Comparison of ENCODE assay signal across 24 mouse cellular contexts in the genomic region with DNA sequence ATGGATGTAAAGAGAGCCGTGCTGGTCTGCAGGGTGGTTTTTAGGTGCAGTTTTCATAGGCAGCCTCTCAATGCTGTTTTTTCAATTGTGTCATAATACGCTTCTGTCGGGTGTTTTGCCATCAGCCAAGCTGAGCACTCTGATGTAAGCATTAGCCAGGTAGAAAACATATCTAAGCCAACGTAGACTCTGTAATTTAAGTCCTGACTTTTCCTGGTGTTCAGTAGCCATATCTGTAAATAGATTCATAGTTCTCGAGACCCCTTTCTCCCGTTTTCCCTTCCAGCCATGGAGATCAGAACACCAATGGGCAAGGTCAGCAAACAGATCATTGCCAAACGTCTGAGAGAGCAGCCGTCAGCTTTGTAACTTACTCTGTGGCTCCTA.
DNase-seq lines count a peak whose midpoint lies in the region; ATAC-seq lines count a peak whose summit lies in the region.
"Had no signal": no experiment of that assay in that cellular context is flagged by ENCODE, and none has a peak within 500 bp of the region (broad histone marks: within the 10 kb centered on the region; RNA-seq: fewer than 3 reads in every experiment).

No protein-coding gene starts in this region.

- no peaks in the 10 kb centered on the region for H3K36me3 ChIP-seq in hindbrain, embryonic 14.5 days (replicated peaks; ENCODE audit: control insufficient read depth, insufficient read depth)
- no peaks in the 10 kb centered on the region for H3K36me3 ChIP-seq in hindbrain, embryonic 11.5 days (ENCODE audit: control insufficient read depth, insufficient read depth, low read length)
- no peaks in the 10 kb centered on the region for H3K36me3 ChIP-seq in midbrain, embryonic 11.5 days (ENCODE audit: control insufficient read depth, insufficient read depth, low read length)
- H3K36me3 ChIP-seq in midbrain, embryonic 10.5 days, result no peaks in the 10 kb centered on the region
- H3K36me3 ChIP-seq in midbrain, embryonic 15.5 days (replicated peaks), result no peaks in the 10 kb centered on the region
- H3K36me3 ChIP-seq in forebrain, embryonic 14.5 days (ENCODE audit: control insufficient read depth, insufficient read depth, low read length), result no peaks in the 10 kb centered on the region
- H3K36me3 ChIP-seq: embryonic facial prominence, embryonic 15.5 days; forebrain, embryonic 12.5 days; heart, embryonic 15.5 days; hindbrain, embryonic 13.5 days; limb, embryonic 13.5 days; neural tube, embryonic 12.5 days had no signal

- no peak overlapping the region for H3K4me3 ChIP-seq in hindbrain, embryonic 14.5 days (replicated peaks; ENCODE audit: low read length)
- no peak overlapping the region for H3K4me3 ChIP-seq in hindbrain, embryonic 11.5 days (ENCODE audit: low read depth, low read length)
- H3K4me3 ChIP-seq in midbrain, embryonic 11.5 days (ENCODE audit: low read depth, low read length), result no peak overlapping the region
- H3K4me3 ChIP-seq in midbrain, embryonic 10.5 days, result no peak overlapping the region
- 0 out of 2 replicates have a peak overlapping the region, but pooled peaks have one; percentile 11 for H3K4me3 ChIP-seq in midbrain, embryonic 15.5 days
- H3K4me3 ChIP-seq in forebrain, embryonic 14.5 days (ENCODE audit: low read depth, low read length), result no peak overlapping the region
- H3K4me3 ChIP-seq: embryonic facial prominence, embryonic 15.5 days; forebrain, embryonic 12.5 days; heart, embryonic 15.5 days; hindbrain, embryonic 13.5 days; limb, embryonic 13.5 days; neural tube, embryonic 12.5 days had no signal

- peaks cover 36% of the 10 kb centered on the region for H3K27me3 ChIP-seq in hindbrain, embryonic 14.5 days (ENCODE audit: control insufficient read depth, insufficient read depth, low read length)
- peaks cover 18% of the 10 kb centered on the region for H3K27me3 ChIP-seq in hindbrain, embryonic 11.5 days (ENCODE audit: control insufficient read depth, insufficient read depth, low read length)
- peaks cover 13% of the 10 kb centered on the region; the same call in 1 of the 2 replicates for H3K27me3 ChIP-seq in midbrain, embryonic 11.5 days (ENCODE audit: control insufficient read depth, insufficient read depth, low read length)
- peaks cover 53% of the 10 kb centered on the region for H3K27me3 ChIP-seq in midbrain, embryonic 10.5 days (ENCODE audit: low read depth, poor library complexity, severe bottlenecking)
- peaks cover 12% of the 10 kb centered on the region; the same call in 1 of the 2 replicates for H3K27me3 ChIP-seq in midbrain, embryonic 15.5 days (replicated peaks)
- H3K27me3 ChIP-seq in forebrain, embryonic 14.5 days (replicated peaks; ENCODE audit: control insufficient read depth, insufficient read depth, low read length), result peaks cover 24% of the 10 kb centered on the region; the same call in 1 of the 2 replicates
- H3K27me3 ChIP-seq: embryonic facial prominence, embryonic 15.5 days; heart, embryonic 15.5 days had no signal

- peak overlapping the region; percentile 29 for H3K4me2 ChIP-seq in hindbrain, embryonic 14.5 days (replicated peaks)
- H3K4me2 ChIP-seq in hindbrain, embryonic 11.5 days (replicated peaks; ENCODE audit: low read depth, low read length), result no peak overlapping the region
- H3K4me2 ChIP-seq in midbrain, embryonic 11.5 days, result no peak overlapping the region
- H3K4me2 ChIP-seq in midbrain, embryonic 15.5 days, result 0 out of 2 replicates have a peak overlapping the region, but pooled peaks have one; percentile 26
- no peak overlapping the region for H3K4me2 ChIP-seq in forebrain, embryonic 14.5 days (ENCODE audit: low read length)
- H3K4me2 ChIP-seq: embryonic facial prominence, embryonic 15.5 days; forebrain, embryonic 12.5 days; heart, embryonic 15.5 days; hindbrain, embryonic 13.5 days; limb, embryonic 13.5 days; lung, embryonic 14.5 days; neural tube, embryonic 12.5 days had no signal

- H3K4me1 ChIP-seq in hindbrain, embryonic 14.5 days (replicated peaks; ENCODE audit: control insufficient read depth, insufficient read depth, low read length), result peaks cover 18% of the 10 kb centered on the region; the same call in 1 of the 2 replicates
- H3K4me1 ChIP-seq in hindbrain, embryonic 11.5 days (replicated peaks; ENCODE audit: control insufficient read depth, insufficient read depth, low read length), result peaks cover 3% of the 10 kb centered on the region; the same call in 1 of the 2 replicates
- peaks cover 8% of the 10 kb centered on the region for H3K4me1 ChIP-seq in midbrain, embryonic 11.5 days (ENCODE audit: control insufficient read depth, insufficient read depth, low read length)
- peaks cover 36% of the 10 kb centered on the region for H3K4me1 ChIP-seq in midbrain, embryonic 10.5 days
- H3K4me1 ChIP-seq in midbrain, embryonic 15.5 days, result peaks cover 23% of the 10 kb centered on the region
- peaks cover 10% of the 10 kb centered on the region for H3K4me1 ChIP-seq in forebrain, embryonic 14.5 days (ENCODE audit: control insufficient read depth, insufficient read depth, low read length)

- no peak for DNase-seq in hindbrain, embryonic 14.5 days (ENCODE audit: low spot score)
- DNase-seq in hindbrain, embryonic 11.5 days (ENCODE audit: low spot score), result no peak
- DNase-seq in midbrain, embryonic 11.5 days (ENCODE audit: low spot score, missing footprints), result peak; percentile 65
- no peak for DNase-seq in midbrain, embryonic 10.5 days (ENCODE audit: low spot score)
- no peak for DNase-seq in forebrain, embryonic 14.5 days (ENCODE audit: low spot score)
- DNase-seq: adrenal gland, postnatal 25 days; B cell, adult 2 months; cerebellum, adult 18-20 months; cerebellum, postnatal 10 days; gastrocnemius, postnatal 25 days; kidney, adult 8-10 months; kidney, postnatal 4 days; lung, embryonic 14.5 days; lung, postnatal 14 days had no signal

- H3K9me3 ChIP-seq in hindbrain, embryonic 14.5 days (ENCODE audit: control insufficient read depth, low read length), result no peaks in the 10 kb centered on the region
- H3K9me3 ChIP-seq in hindbrain, embryonic 11.5 days (ENCODE audit: control insufficient read depth, low read length), result no peaks in the 10 kb centered on the region
- no peaks in the 10 kb centered on the region for H3K9me3 ChIP-seq in midbrain, embryonic 11.5 days (ENCODE audit: control insufficient read depth, low read length)
- H3K9me3 ChIP-seq in midbrain, embryonic 10.5 days (replicated peaks), result no peaks in the 10 kb centered on the region
- no peaks in the 10 kb centered on the region for H3K9me3 ChIP-seq in midbrain, embryonic 15.5 days
- H3K9me3 ChIP-seq in forebrain, embryonic 14.5 days (replicated peaks; ENCODE audit: control insufficient read depth, low read length), result no peaks in the 10 kb centered on the region
- H3K9me3 ChIP-seq: embryonic facial prominence, embryonic 15.5 days; forebrain, embryonic 12.5 days; heart, embryonic 15.5 days; hindbrain, embryonic 13.5 days; limb, embryonic 13.5 days; neural tube, embryonic 12.5 days had no signal

- no peak overlapping the region for H3K27ac ChIP-seq in hindbrain, embryonic 14.5 days
- no peak overlapping the region for H3K27ac ChIP-seq in hindbrain, embryonic 11.5 days (ENCODE audit: low read depth, low read length)
- H3K27ac ChIP-seq in midbrain, embryonic 11.5 days (ENCODE audit: low read depth, low read length), result no peak overlapping the region
- H3K27ac ChIP-seq in midbrain, embryonic 10.5 days (replicated peaks), result no peak overlapping the region
- H3K27ac ChIP-seq in midbrain, embryonic 15.5 days, result 0 out of 2 replicates have a peak overlapping the region, but pooled peaks have one; percentile 5
- H3K27ac ChIP-seq in forebrain, embryonic 14.5 days (ENCODE audit: low read depth, low read length), result no peak overlapping the region
- H3K27ac ChIP-seq: embryonic facial prominence, embryonic 15.5 days; forebrain, embryonic 12.5 days; heart, embryonic 15.5 days; hindbrain, embryonic 13.5 days; kidney, postnatal 0 days; limb, embryonic 13.5 days; liver, embryonic 14.5 days; neural tube, embryonic 12.5 days had no signal

- ATAC-seq in hindbrain, embryonic 14.5 days (ENCODE audit: low FRiP score), result no peak
- ATAC-seq in hindbrain, embryonic 11.5 days (ENCODE audit: low FRiP score), result no peak
- no peak for ATAC-seq in midbrain, embryonic 11.5 days (ENCODE audit: low FRiP score)
- no peak for ATAC-seq in midbrain, embryonic 15.5 days (replicated peaks)
- no peak for ATAC-seq in forebrain, embryonic 14.5 days
- ATAC-seq: intestine, embryonic 16.5 days had no signal

- no peak overlapping the region for H3K9ac ChIP-seq in hindbrain, embryonic 14.5 days
- no peak overlapping the region for H3K9ac ChIP-seq in hindbrain, embryonic 11.5 days (ENCODE audit: low read depth, low read length)
- no peak overlapping the region for H3K9ac ChIP-seq in midbrain, embryonic 11.5 days (ENCODE audit: low read length)
- 0 out of 2 replicates have a peak overlapping the region, but pooled peaks have one; percentile 6 for H3K9ac ChIP-seq in midbrain, embryonic 15.5 days
- H3K9ac ChIP-seq in forebrain, embryonic 14.5 days (ENCODE audit: low read length), result no peak overlapping the region
- H3K9ac ChIP-seq: embryonic facial prominence, embryonic 15.5 days; forebrain, embryonic 12.5 days; heart, embryonic 15.5 days; hindbrain, embryonic 13.5 days; limb, embryonic 13.5 days; liver, embryonic 14.5 days; lung, embryonic 14.5 days; neural tube, embryonic 12.5 days had no signal

- 78% methylated on average over 8 of the region's 8 CpGs for WGBS in hindbrain, embryonic 14.5 days
- WGBS in hindbrain, embryonic 11.5 days, result 71% methylated on average over 8 of the region's 8 CpGs
- WGBS in midbrain, embryonic 11.5 days, result 70% methylated on average over 8 of the region's 8 CpGs
- WGBS in midbrain, embryonic 10.5 days, result 73% methylated on average over 8 of the region's 8 CpGs
- WGBS in midbrain, embryonic 15.5 days, result 82% methylated on average over 8 of the region's 8 CpGs
- WGBS in forebrain, embryonic 14.5 days, result 78% methylated on average over 8 of the region's 8 CpGs

Comparison
In these comparisons a context has a peak if more than half of its experiments do, and no peak if none do; other contexts are left out.
1. H3K4me2 ChIP-seq: peak in hindbrain, embryonic 14.5 days (single experiment) and midbrain, embryonic 15.5 days (single experiment); none in hindbrain, embryonic 11.5 days (single experiment), midbrain, embryonic 11.5 days (single experiment) and forebrain, embryonic 14.5 days (single experiment).